Mouse (Mus musculus): Measurements from ENCODE around the gene Usmg5. TPM values are rescaled to one million over a fixed set of nuclear protein-coding genes. Genes with fewer than 3 reads are reported as not detected.
"Not testable (repeated sequence)": the region's sequence is repeated elsewhere in the genome, so short reads cannot be mapped to it uniquely, and the experiment has no call there.

Gene Usmg5
- polyA plus RNA-seq (2012; rRNA removed): 31.2 and 68.8 TPM in 2 replicates

DNA sequence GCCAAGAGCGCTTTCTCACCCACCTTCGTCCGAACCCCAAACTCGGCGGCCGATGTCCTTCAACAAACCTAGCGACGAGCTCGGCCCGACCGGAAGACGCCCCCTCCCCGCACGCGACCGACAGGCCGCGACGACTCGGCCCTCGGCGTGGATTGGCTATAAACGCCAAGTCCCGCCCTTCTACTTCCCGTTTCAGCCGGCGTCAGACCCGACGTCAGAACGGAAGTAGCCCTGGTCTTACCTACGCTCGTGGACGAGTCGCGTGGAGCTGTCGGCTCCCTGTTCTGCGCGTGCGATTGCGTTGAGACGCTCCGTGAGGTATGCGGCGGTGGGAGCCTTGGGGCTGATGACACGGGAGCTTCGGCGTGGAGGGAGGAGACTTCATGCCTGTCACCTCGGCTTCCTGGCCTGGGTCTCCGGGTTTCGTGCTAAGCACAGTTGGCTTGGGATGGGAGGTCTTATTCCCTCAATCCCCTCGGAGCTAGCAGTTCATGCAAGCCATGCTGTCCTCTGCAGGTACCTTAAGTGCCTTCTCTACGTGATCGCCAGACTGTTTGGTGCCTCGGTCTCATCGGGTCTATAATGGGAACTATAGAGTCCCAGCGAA, at the start of gene Usmg5, which contains the start of gene Pdcd11:
Gene Usmg5 (minus strand): TSS at position 98 of the 607 bp plus-strand sequence.
Gene Pdcd11 (plus strand): TSS at position 219 of the 607 bp plus-strand sequence.
- H3K4me3 ChIP-seq (replicated peaks; ENCODE audit: extremely low read depth, low read depth, low read length): peak within 1 kb of the TSS; percentile 94
- no peaks in the 10 kb centered on the region for H3K4me1 ChIP-seq (ENCODE audit: control insufficient read depth, insufficient read depth, low read length)
- WGBS: under 1% methylated on average over 56 of the region's 56 CpGs
- peak; percentile 96 for DNase-seq
- TF ChIP-seq POLR2A (IDR thresholded peaks at IDR 0.05; ENCODE audit: borderline replicate concordance, extremely low read depth, low read depth, low read length) (peak; percentile 85; the same call in 1 of the 2 replicates), CTCF (IDR thresholded peaks at IDR 0.05; ENCODE audit: insufficient read depth, low read length) (no peak)

DNA sequence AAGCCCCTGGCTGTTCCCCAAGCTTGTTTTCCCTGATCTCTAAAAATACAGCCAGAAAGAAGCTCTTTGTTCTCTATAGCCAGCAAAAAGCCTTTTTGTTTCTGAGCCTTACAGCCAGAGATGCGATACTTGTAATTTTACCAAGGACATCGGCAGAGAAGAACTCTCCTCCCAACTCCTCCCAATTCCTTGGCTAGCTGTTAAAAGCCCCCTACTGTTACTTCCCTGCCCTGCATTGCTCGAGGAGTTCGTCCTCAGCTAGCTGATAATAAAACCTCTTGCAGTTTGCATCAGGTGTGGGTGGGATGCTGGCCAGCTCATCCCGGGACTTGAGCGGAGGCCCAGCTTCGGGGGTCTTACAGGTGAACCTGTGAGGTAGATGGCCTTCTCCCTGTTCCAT, 49.2 kb upstream of the Usmg5 start:
- not testable (repeated sequence) for H3K4me1 ChIP-seq (ENCODE audit: control insufficient read depth, insufficient read depth, low read length); DNase-seq; H3K4me3 ChIP-seq (replicated peaks; ENCODE audit: extremely low read depth, low read depth, low read length)
- WGBS: 56% methylated on average over 7 of the region's 7 CpGs

DNA sequence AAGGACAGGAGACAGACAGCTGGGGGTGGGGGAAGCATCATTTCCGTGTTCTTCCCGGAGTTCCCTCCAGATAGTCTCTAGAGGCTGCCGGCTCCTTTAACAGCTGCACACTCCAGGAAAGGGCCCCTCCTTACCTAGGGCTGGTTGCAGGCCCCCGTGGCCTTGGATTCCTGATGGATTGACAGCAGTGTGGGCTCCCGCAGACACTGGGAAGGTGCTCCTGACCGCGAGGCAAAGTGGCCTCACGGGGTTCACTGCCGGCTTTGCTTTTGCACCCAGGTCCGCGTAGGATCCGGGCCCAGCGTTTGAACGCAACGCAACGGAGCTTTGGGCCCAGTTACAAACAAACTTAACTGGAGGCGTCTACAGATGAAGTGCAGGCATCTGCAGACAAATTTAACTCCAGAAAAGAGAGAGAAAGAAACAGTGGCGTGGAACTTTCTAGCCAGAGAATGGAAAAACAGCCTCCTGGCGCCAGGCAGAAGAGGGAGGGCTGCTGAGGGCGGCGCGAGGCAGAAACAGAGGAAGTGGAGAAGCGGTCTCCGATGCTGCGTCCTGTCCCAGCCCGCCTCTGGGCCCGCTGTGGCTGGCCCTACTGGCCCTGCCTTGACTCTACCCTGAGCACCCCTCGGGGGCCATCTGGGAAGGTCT, 47.4 kb upstream of the Usmg5 start, which contains the start of gene Calhm2:
Gene Calhm2 (minus strand): TSS at position 524 of the 651 bp plus-strand sequence.
- H3K4me3 ChIP-seq (replicated peaks; ENCODE audit: extremely low read depth, low read depth, low read length): peak within 1 kb of the TSS; percentile 71
- peaks cover 9% of the 10 kb centered on the region for H3K4me1 ChIP-seq (ENCODE audit: control insufficient read depth, insufficient read depth, low read length)
- WGBS: 3% methylated on average over 28 of the region's 28 CpGs
- DNase-seq: peak; percentile 53
- TF ChIP-seq POLR2A (IDR thresholded peaks at IDR 0.05; ENCODE audit: borderline replicate concordance, extremely low read depth, low read depth, low read length): peak; percentile 60; the same call in 1 of the 2 replicates
- no peak for TF ChIP-seq CTCF (IDR thresholded peaks at IDR 0.05; ENCODE audit: insufficient read depth, low read length)

DNA sequence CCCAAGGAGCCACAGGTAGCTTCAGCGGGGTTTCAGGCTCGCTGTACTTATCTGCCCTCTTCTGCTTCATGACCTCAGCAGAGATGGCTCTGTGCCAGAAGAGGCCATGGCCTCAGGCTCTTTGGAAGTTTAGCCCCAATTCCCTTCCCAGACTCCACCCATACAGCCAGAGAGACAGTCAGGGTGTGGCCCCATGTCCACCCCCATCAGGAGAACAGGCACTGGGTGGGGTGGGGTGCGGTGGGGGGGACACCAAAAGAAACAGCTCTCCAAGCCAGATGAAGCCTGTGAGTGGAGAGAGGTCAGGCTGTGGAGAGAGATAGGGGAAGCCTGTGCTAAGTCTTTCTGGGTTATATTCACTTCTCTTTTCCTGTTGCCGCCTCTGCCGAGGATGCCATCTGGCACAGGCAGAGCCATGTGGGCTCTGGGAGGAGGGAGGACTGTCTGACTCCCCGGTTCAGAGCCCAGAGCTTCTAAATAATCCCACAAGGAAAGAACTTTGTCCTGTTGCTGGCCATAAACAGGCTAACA, 46.7 kb upstream of the Usmg5 start:
- peak; percentile 39 for DNase-seq
- TF ChIP-seq POLR2A (IDR thresholded peaks at IDR 0.05; ENCODE audit: borderline replicate concordance, extremely low read depth, low read depth, low read length): no peak; the same call in 1 of the 2 replicates
- no peak for TF ChIP-seq CTCF (IDR thresholded peaks at IDR 0.05; ENCODE audit: insufficient read depth, low read length)
- H3K4me1 ChIP-seq (ENCODE audit: control insufficient read depth, insufficient read depth, low read length): peaks cover 9% of the 10 kb centered on the region

DNA sequence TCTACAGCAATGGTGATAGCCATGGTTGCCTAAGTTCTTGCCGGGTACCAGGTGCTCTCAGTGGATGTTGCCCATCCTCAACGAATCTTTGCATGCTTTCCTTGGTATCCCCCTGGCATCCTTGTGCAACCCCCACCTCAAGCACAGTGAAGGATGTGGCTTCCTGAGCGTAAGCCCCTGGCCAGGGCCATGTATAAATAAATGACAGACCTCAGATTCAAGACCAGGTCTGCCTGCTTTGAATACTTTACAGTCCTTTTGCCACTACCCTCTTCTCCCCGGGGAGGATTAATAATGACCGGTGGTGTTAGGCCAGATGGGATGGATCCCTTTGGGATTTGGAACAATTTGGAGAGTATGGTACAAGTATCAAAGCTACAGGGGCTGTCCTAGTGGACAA, 45.7 kb upstream of the Usmg5 start:
- TF ChIP-seq POLR2A (IDR thresholded peaks at IDR 0.05; ENCODE audit: borderline replicate concordance, extremely low read depth, low read depth, low read length): no peak
- no peak for TF ChIP-seq CTCF (IDR thresholded peaks at IDR 0.05; ENCODE audit: insufficient read depth, low read length)
- no peak for DNase-seq
- Histone ChIP-seq H3K4me1 (ENCODE audit: control insufficient read depth, insufficient read depth, low read length) (peaks cover 9% of the 10 kb centered on the region), H3K4me3 (replicated peaks; ENCODE audit: extremely low read depth, low read depth, low read length) (no peak overlapping the region)
- WGBS: 86% methylated on average over 5 of the region's 5 CpGs

More for the DNA sequence above, 46.7 kb upstream of the Usmg5 start:
- 13% methylated on average over 6 of the region's 6 CpGs for WGBS
- H3K4me3 ChIP-seq (replicated peaks; ENCODE audit: extremely low read depth, low read depth, low read length): peak overlapping the region; percentile 71

DNA sequence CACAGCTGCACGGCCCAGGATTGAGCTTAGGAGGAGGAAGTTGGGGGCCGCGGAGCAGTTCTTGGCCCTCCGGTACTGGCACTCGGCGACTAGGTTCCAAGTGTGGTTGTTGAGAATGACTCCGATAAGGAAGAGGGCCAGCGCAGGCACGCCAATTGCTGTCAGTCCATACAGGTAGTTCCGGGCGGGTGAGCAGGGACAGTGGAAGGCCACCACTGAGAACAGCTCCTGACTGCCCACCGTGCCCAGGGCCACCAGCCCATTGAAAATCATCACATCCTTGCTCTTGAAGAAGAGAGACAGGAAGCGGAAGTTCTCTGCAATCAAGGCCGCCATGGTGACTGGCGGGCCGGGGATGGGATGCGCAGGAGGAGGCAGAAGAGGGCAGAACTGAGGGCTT, 45.1 kb upstream of the Usmg5 start:
- H3K4me1 ChIP-seq (ENCODE audit: control insufficient read depth, insufficient read depth, low read length): peaks cover 9% of the 10 kb centered on the region
- 88% methylated on average over 17 of the region's 17 CpGs for whole genome bisulfite sequencing
- DNase-seq: no peak
- no peak overlapping the region for H3K4me3 ChIP-seq (replicated peaks; ENCODE audit: extremely low read depth, low read depth, low read length)
- TF ChIP-seq CTCF (IDR thresholded peaks at IDR 0.05; ENCODE audit: insufficient read depth, low read length) (no peak), POLR2A (IDR thresholded peaks at IDR 0.05; ENCODE audit: borderline replicate concordance, extremely low read depth, low read depth, low read length) (no peak)

DNA sequence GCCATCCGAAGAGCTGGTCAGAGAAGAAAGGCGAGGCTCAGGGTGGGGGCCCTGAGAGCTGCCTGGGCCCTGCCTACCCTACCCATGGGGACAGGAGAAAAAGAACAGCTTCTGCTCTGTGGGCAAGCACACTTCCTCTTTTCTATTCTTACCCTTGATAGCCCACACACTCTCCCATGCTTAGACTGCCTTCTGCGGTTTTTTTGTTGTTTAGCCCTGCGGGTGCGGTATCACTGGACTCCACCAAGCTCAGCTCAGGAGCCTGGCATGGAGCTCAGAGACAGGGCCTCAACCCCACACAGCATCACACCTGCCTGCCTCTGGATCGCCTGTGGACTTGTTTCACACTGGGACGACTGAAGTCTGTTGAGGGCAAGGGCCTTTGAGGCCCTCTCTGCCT, 42.7 kb upstream of the Usmg5 start:
- 72% methylated on average over 7 of the region's 7 CpGs for WGBS
- H3K4me1 ChIP-seq (ENCODE audit: control insufficient read depth, insufficient read depth, low read length): peaks cover 7% of the 10 kb centered on the region
- no peak overlapping the region for H3K4me3 ChIP-seq (replicated peaks; ENCODE audit: extremely low read depth, low read depth, low read length)
- TF ChIP-seq POLR2A (IDR thresholded peaks at IDR 0.05; ENCODE audit: borderline replicate concordance, extremely low read depth, low read depth, low read length) (no peak), CTCF (IDR thresholded peaks at IDR 0.05; ENCODE audit: insufficient read depth, low read length) (no peak)
- no peak for DNase-seq

DNA sequence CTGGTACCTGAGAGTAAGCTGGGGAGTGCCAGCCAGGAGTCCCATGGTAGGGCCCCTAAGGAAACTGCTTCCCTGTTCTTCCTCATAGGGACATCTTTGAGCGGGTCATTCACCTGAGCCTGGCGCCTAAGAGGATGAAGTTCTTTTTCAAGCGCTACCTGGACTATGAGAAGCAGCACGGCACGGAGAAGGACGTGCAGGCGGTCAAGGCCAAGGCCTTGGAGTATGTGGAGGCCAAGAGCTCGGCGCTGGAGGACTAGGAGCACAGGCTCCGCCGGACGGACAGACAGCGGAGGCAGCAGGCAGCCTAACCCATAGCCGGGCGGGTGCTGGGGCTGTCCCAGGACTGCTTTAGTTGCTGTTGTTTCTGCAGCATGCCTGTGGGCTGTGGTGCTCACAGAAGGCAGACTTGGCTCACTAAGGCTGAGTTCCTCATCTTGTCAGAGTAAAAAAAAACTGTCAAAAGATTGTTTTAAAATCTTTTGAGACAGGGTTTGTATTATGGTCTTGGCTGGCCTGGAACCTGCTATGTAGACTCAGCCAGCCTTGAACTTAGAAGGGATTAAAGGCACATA, 40.2 kb upstream of the Usmg5 start:
- Histone ChIP-seq H3K4me1 (ENCODE audit: control insufficient read depth, insufficient read depth, low read length) (no peaks in the 10 kb centered on the region), H3K4me3 (replicated peaks; ENCODE audit: extremely low read depth, low read depth, low read length) (no peak overlapping the region)
- no peak for DNase-seq
- 94% methylated on average over 15 of the region's 15 CpGs for WGBS
- TF ChIP-seq POLR2A (IDR thresholded peaks at IDR 0.05; ENCODE audit: borderline replicate concordance, extremely low read depth, low read depth, low read length): no peak
- TF ChIP-seq CTCF (IDR thresholded peaks at IDR 0.05; ENCODE audit: insufficient read depth, low read length): no peak

DNA sequence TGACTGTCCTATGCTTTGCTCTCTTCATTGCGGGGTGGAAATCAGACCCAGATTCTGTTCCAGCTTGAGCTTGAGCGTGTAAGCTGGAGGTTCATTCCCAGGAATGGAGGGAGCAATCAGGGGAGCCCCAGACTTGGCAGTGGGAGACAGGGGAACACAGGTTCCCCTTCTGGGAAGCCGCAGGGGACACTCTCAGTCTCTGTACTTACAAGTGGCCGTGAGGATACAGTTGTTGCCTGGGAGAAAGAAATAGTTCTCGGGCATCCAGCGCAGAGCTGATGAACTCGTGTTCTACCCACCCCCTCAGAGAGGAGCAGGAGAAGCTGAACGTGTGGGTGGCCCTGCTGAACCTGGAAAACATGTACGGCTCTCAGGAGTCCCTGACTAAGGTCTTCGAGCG, 38.4 kb upstream of the Usmg5 start:
- H3K4me1 ChIP-seq (ENCODE audit: control insufficient read depth, insufficient read depth, low read length): no peaks in the 10 kb centered on the region
- TF ChIP-seq POLR2A (IDR thresholded peaks at IDR 0.05; ENCODE audit: borderline replicate concordance, extremely low read depth, low read depth, low read length) (no peak), CTCF (IDR thresholded peaks at IDR 0.05; ENCODE audit: insufficient read depth, low read length) (no peak)
- H3K4me3 ChIP-seq (replicated peaks; ENCODE audit: extremely low read depth, low read depth, low read length): no peak overlapping the region
- WGBS: 91% methylated on average over 11 of the region's 11 CpGs
- no peak for DNase-seq
